Mouse (Mus musculus) limb, embryonic 12.5 days (tissue): Measurements from ENCODE around the gene Abca16. TPM values are rescaled to one million over a fixed set of nuclear protein-coding genes. Genes with fewer than 3 reads are reported as not detected.

Experiments
- ATAC-seq: fragments of 200-750 bp; cut with Nextera tagmentation; 2 replicates; pipeline ENCODE4 v1.8.0; 2017; ENCODE audit warnings: low read depth, moderate TSS enrichment; ENCODE audit not compliant: insufficient number of reproducible peaks, insufficient read depth, low FRiP score, low TSS enrichment
- H3K27ac ChIP-seq: fragments of 300-500 bp; sonication (generic); 2 replicates; pipeline ENCODE4 v1.5.1; 2016; ENCODE audit warnings: mild to moderate bottlenecking, moderate library complexity
- H3K27me3 ChIP-seq: fragments of 300-500 bp; sonication (generic); 2 replicates; pipeline ENCODE4 v1.6.1; 2016; ENCODE audit warnings: mild to moderate bottlenecking, moderate library complexity
- H3K36me3 ChIP-seq: fragments of 300-500 bp; sonication (generic); 2 replicates; pipeline ENCODE4 v1.6.1; 2016; ENCODE audit warnings: mild to moderate bottlenecking, moderate library complexity
- H3K4me1 ChIP-seq: fragments of 300-500 bp; sonication (generic); replicated peaks from 2 replicates; pipeline ENCODE4 v1.6.1; 2016
- H3K4me2 ChIP-seq: fragments of 300-500 bp; sonication (generic); 2 replicates; pipeline ENCODE4 v1.6.1; 2016; ENCODE audit warnings: mild to moderate bottlenecking, moderate library complexity
- H3K4me3 ChIP-seq: fragments of 300-500 bp; sonication (generic); replicated peaks from 2 replicates; pipeline ENCODE4 v1.5.1; 2016; ENCODE audit warnings: mild to moderate bottlenecking
- H3K9ac ChIP-seq: fragments of 300-500 bp; sonication (generic); replicated peaks from 2 replicates; pipeline ENCODE4 v1.6.1; 2016; ENCODE audit warnings: mild to moderate bottlenecking, moderate library complexity
- H3K9me3 ChIP-seq: fragments of 300-500 bp; sonication (generic); 2 replicates; pipeline ENCODE4 v1.6.1; 2016; ENCODE audit warnings: mild to moderate bottlenecking, moderate library complexity
- WGBS: fragments of 180-500 bp; shearing (Covaris S2); methylation state at CpG from one replicate; pipeline ENCODE4 v1.1.7; 2016; 5-methylcytosine and 5-hydroxymethylcytosine counted together
- polyA plus RNA-seq: library from polyadenylated mRNA; unstranded; fragments of >200 nt; fragmentation: Nextera tagmentation; extraction: Ambion mirVana; gene quantifications from 2 replicates; pipeline ENCODE4 v1.2.1, GENCODE M21; 2016

Abca16 gene
- polyA plus RNA-seq, 1 experiment from 2014 or later, result not detected

DNA sequence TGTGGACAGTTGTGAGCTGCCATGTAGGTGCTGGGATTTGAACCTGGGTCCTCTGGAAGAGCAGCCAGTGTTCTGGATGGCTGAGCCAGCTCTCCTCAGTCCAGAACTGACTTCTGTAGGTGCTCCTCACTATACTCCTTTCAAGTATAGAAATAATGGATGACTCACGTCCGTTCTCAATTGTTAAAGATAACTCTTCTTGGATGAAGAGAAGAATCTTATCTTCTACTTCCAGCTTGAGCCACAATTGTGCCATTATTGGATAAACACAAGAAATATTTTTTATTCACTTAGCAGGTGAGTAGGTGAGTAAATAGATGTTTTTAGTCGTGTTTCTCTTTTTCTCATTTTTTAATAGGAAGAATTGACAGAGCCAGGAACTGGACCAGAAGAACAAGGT lies 167.1 kb downstream of the Abca16 start:
- no peaks in the 10 kb centered on the region for H3K4me1 ChIP-seq
- H3K27me3 ChIP-seq, result no peaks in the 10 kb centered on the region
- no peak overlapping the region for H3K9ac ChIP-seq
- 79% methylated on average over 3 of the region's 3 CpGs for WGBS
- no peak overlapping the region for H3K27ac ChIP-seq
- no peak overlapping the region for H3K4me3 ChIP-seq
- H3K9me3 ChIP-seq, result no peaks in the 10 kb centered on the region
- no peaks in the 10 kb centered on the region for H3K36me3 ChIP-seq
- no peak for ATAC-seq
- no peak overlapping the region for H3K4me2 ChIP-seq

Other genes starting within 250 kb of the Abca16 start
- gene Anks4b, start 235.8 kb upstream of the Abca16 start, polyA plus RNA-seq, result not detected in 2 replicates
- gene Crym, start 207.5 kb upstream of the Abca16 start, polyA plus RNA-seq, result 14.1 and 14.5 TPM in 2 replicates
- not detected in 2 replicates for gene Abca14, start 205.7 kb upstream of the Abca16 start, polyA plus RNA-seq
- gene Abca15, start 81.0 kb upstream of the Abca16 start, polyA plus RNA-seq, result not detected in 2 replicates
- gene Uqcrc2, start 225.5 kb downstream of the Abca16 start, polyA plus RNA-seq, result 181 and 186 TPM in 2 replicates